Mouse (Mus musculus) left cerebral cortex, postnatal 36 days (tissue): ENCODE data around the gene Slc27a3. TPM values are rescaled to one million over a fixed set of nuclear protein-coding genes. Genes with fewer than 3 reads are reported as not detected.
"Not testable (repeated sequence)": the region's sequence is repeated elsewhere in the genome, so short reads cannot be mapped to it uniquely, and the experiment has no call there.

Source experiments
- DNase-seq, 2 experiments: peaks; one replicate each; pipeline ENCODE4 v3.0.0; 2021 to 2022; ENCODE audit warnings: low spot score in 2 of 2, mixed read lengths in 1 of 2
- intact Hi-C: fragments of 180-260 bp; cut with DNase I; formaldehyde crosslinking; loops from one replicate; pipeline ENCODE4 v1.15.1; 2025
- total RNA-seq, 2 experiments: library from RNA; stranded (reverse); gene quantifications; 2 replicates each; pipeline ENCODE4 v1.2.3; 2021

Slc27a3 gene
- total RNA-seq, 2 experiments from 2014 or later = 4.8 to 6.2 TPM

- intact Hi-C loops = no loop called here
- DNase-seq = no peak
These were observed 27.4 kb downstream of the Slc27a3 start for GRCm38 (mm10) chr3:90362346-90362745.

- intact Hi-C loops = no loop called here
- no peak for DNase-seq
These were observed 28.3 kb downstream of the Slc27a3 start for GRCm38 (mm10) chr3:90361476-90361875.

GRCm38 (mm10) chr3:90359230-90359629 lies 30.5 kb downstream of the Slc27a3 start:
- intact Hi-C loops = no loop called here
- DNase-seq = no peak

- intact Hi-C loops = no loop called here
- DNase-seq = no peak
These were observed 31.8 kb downstream of the Slc27a3 start for GRCm38 (mm10) chr3:90357959-90358358.

GRCm38 (mm10) chr3:90347847-90348246 lies 41.9 kb downstream of the Slc27a3 start:
- intact Hi-C loops = no loop called here
- DNase-seq = no peak

GRCm38 (mm10) chr3:90342853-90343252 lies 46.9 kb downstream of the Slc27a3 start:
- intact Hi-C loops, DNase-seq: not testable (repeated sequence)

GRCm38 (mm10) chr3:90340177-90340576 lies 49.6 kb downstream of the Slc27a3 start:
- DNase-seq = no peak
- intact Hi-C loops = no loop called here

GRCm38 (mm10) chr3:90338190-90338589 lies 51.5 kb downstream of the Slc27a3 start:
- no peak for DNase-seq
- intact Hi-C loops = loop anchor here (5.0 kb wide), 1 partner anchor 46 kb away; the partner anchor contains the start of gene Gatad2b

GRCm38 (mm10) chr3:90335517-90335916 lies 54.2 kb downstream of the Slc27a3 start:
- intact Hi-C loops = loop anchor here (5.0 kb wide), 1 partner anchor 43 kb away; the partner anchor contains the start of gene Gatad2b
- DNase-seq = no peak

Other genes starting within 250 kb of the Slc27a3 start
- 100 to 1,000 TPM; 834 to 845 TPM for gene Rps27, start 176.3 kb downstream of the Slc27a3 start, total RNA-seq
- 1 to 10 TPM; 5.7 to 6.5 TPM for gene Rab13, start 176.2 kb downstream of the Slc27a3 start, total RNA-seq
- 10 to 100 TPM; 45.0 to 45.3 TPM for gene Jtb, start 158.3 kb downstream of the Slc27a3 start, total RNA-seq
- gene Creb3l4, start 146.4 kb downstream of the Slc27a3 start, total RNA-seq = not detected
- 10 to 100 TPM; 45.8 to 51.9 TPM for gene Slc39a1, start 141.8 kb downstream of the Slc27a3 start, total RNA-seq
- gene Crtc2, start 135.8 kb downstream of the Slc27a3 start, total RNA-seq = 10 to 100 TPM; 34.1 to 38.1 TPM
- 10 to 100 TPM; 34.8 to 39.8 TPM for gene Dennd4b, start 124.8 kb downstream of the Slc27a3 start, total RNA-seq
- gene Gatad2b, start 96.8 kb downstream of the Slc27a3 start, total RNA-seq = 10 to 100 TPM; 85.1 to 97.8 TPM
- gene Ints3, start 43.7 kb upstream of the Slc27a3 start, total RNA-seq = 10 to 100 TPM; 57.6 to 70.1 TPM
- gene Npr1, start 75.9 kb upstream of the Slc27a3 start, total RNA-seq = 1 to 10 TPM; 2.5 to 4.2 TPM
- 10 to 100 TPM; 73.5 to 82.2 TPM for gene Ilf2, start 86.2 kb upstream of the Slc27a3 start, total RNA-seq
- gene Snapin, start 101.1 kb upstream of the Slc27a3 start, total RNA-seq = 10 to 100 TPM; 52.8 to 54.7 TPM
- 100 to 1,000 TPM; 160 to 168 TPM for gene Chtop, start 119.6 kb upstream of the Slc27a3 start, total RNA-seq
- 100 to 1,000 TPM; 118 to 137 TPM for gene S100a1, start 124.5 kb upstream of the Slc27a3 start, total RNA-seq
- gene S100a13, start 124.5 kb upstream of the Slc27a3 start, total RNA-seq = 10 to 100 TPM; 20.9 to 21.8 TPM
- under 1 TPM; 0.34 to 0.44 TPM for gene S100a14, start 136.9 kb upstream of the Slc27a3 start, total RNA-seq
- gene S100a16, start 147.3 kb upstream of the Slc27a3 start, total RNA-seq = 10 to 100 TPM; 79.4 to 89.8 TPM
- gene S100a3, start 170.6 kb upstream of the Slc27a3 start, total RNA-seq = 1 to 10 TPM in 1 of 2 experiments, under 1 TPM in 1; 0.88 to 1.4 TPM
- not detected for gene S100a2, start 200.3 kb upstream of the Slc27a3 start, total RNA-seq
- gene Gm42674, start 212.0 kb upstream of the Slc27a3 start, total RNA-seq = not detected
- 1 to 10 TPM; 3.7 to 4.0 TPM for gene S100a4, start 213.8 kb upstream of the Slc27a3 start, total RNA-seq
- not detected for gene S100a5, start 218.6 kb upstream of the Slc27a3 start, total RNA-seq
- gene S100a6, start 222.9 kb upstream of the Slc27a3 start, total RNA-seq = 10 to 100 TPM; 28.7 to 30.9 TPM